Mouse (Mus musculus): ENCODE data around the gene Unc5c.

- TF ChIP-seq CTCF (IDR thresholded peaks at IDR 0.05; ENCODE audit: insufficient read depth, low read length) (no peak), POLR2A (IDR thresholded peaks at IDR 0.05; ENCODE audit: borderline replicate concordance, extremely low read depth, low read depth, low read length) (no peak)
These were observed 44.8 kb downstream of the Unc5c start for GRCm38 (mm10) chr3:141509772-141510171.

Measured in lung, adult 2 months (tissue).